In the genomic region with DNA sequence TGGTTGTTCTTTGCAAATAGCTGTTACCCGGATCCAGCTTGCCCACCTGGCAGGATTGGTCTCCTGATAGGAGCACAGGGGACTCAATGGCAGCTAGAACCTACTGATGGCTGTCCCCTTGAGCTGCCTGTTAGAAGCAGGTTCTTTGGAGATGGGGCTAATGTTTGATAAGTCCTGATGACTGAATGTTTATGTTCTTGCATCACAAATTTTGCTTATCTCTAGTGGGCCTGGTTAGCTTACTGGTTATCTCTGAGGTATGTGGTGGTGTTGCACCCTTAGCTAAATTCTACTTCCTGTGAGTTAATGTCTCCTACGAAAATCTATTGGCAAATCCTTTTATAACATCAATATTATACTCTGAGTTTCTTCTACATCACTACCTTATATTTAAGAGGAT, we compare ENCODE assay signal across 23 mouse cellular contexts. TPM values are rescaled to one million over a fixed set of nuclear protein-coding genes. Genes with fewer than 3 reads are reported as not detected.
"Had no signal": no experiment of that assay in that cellular context is flagged by ENCODE, and none has a peak within 500 bp of the region (broad histone marks: within the 10 kb centered on the region; RNA-seq: fewer than 3 reads in every experiment).

No protein-coding gene starts in this region.

- DNase-seq: kidney, adult 11 months; kidney, adult 8-10 months; kidney, postnatal 10 days; kidney, postnatal 36 days; layer of hippocampus, postnatal 36 days; lung, embryonic 14.5 days; retina, postnatal 1 day; right cerebral cortex, postnatal 25 days; thymus, adult 18-20 months; thymus, postnatal 36 days had no signal

- H3K9ac ChIP-seq: intestine, embryonic 15.5 days; kidney, embryonic 15.5 days; lung, embryonic 14.5 days; midbrain, embryonic 12.5 days; midbrain, embryonic 15.5 days; neural tube, embryonic 12.5 days; neural tube, embryonic 15.5 days had no signal

- H3K4me3 ChIP-seq: intestine, embryonic 15.5 days; kidney, embryonic 15.5 days; left cerebral cortex, adult 2 months; midbrain, embryonic 12.5 days; midbrain, embryonic 15.5 days; neural tube, embryonic 12.5 days; neural tube, embryonic 15.5 days had no signal

- H3K27ac ChIP-seq: intestine, embryonic 15.5 days; kidney, embryonic 15.5 days; left cerebral cortex, adult 2 months; macrophage; midbrain, embryonic 12.5 days; midbrain, embryonic 15.5 days; neural tube, embryonic 12.5 days; neural tube, embryonic 15.5 days had no signal

- H3K27me3 ChIP-seq: intestine, embryonic 15.5 days; kidney, embryonic 15.5 days; midbrain, embryonic 12.5 days; midbrain, embryonic 15.5 days; neural tube, embryonic 12.5 days; neural tube, embryonic 15.5 days had no signal

- H3K4me2 ChIP-seq: intestine, embryonic 15.5 days; kidney, embryonic 15.5 days; lung, embryonic 14.5 days; midbrain, embryonic 12.5 days; midbrain, embryonic 15.5 days; neural tube, embryonic 12.5 days; neural tube, embryonic 15.5 days had no signal

- H3K4me1 ChIP-seq: midbrain, embryonic 12.5 days; midbrain, embryonic 15.5 days; neural tube, embryonic 12.5 days; neural tube, embryonic 15.5 days had no signal

- ATAC-seq: intestine, embryonic 15.5 days; lung, postnatal 0 days; midbrain, embryonic 15.5 days had no signal

- H3K9me3 ChIP-seq: intestine, embryonic 15.5 days; kidney, embryonic 15.5 days; midbrain, embryonic 12.5 days; midbrain, embryonic 15.5 days; neural tube, embryonic 12.5 days; neural tube, embryonic 15.5 days had no signal

RNA-seq across cellular contexts. Expression of a gene that starts 20.1 kb away (rescaled TPM):
- total RNA-seq: layer of hippocampus, adult 8-10 months; layer of hippocampus, postnatal 10 days; layer of hippocampus, postnatal 36 days; left cerebral cortex, adult 2 months; left cerebral cortex, postnatal 10 days; left cerebral cortex, postnatal 36 days had no signal
